Mouse (Mus musculus) MEL (cell line): Measurements from ENCODE around the gene Gria1.

Experiments
- CHD1 ChIP-seq: IDR thresholded peaks from 2 replicates; pipeline ENCODE4 v1.6.1; 2012; ENCODE audit warnings: low read depth, mild to moderate bottlenecking, inconsistent platforms, low read length, improper control_type of control experiment
- CTCF ChIP-seq, 3 experiments: IDR thresholded peaks in 2 of 3; conservative IDR thresholded peaks in 1 of 3; 2 replicates each; pipeline ENCODE4 v1.5.1; 2011 to 2012; ENCODE audit warnings: low read length in 3 of 3, low read depth in 2 of 3, mild to moderate bottlenecking in 2 of 3, improper control_type of control experiment in 1 of 3, inconsistent platforms in 1 of 3, mixed read lengths in 1 of 3, moderate library complexity in 1 of 3; ENCODE audit not compliant: control insufficient read depth in 1 of 3, insufficient read depth in 1 of 3, poor library complexity in 1 of 3, severe bottlenecking in 1 of 3
- EP300 ChIP-seq, 2 experiments: IDR thresholded peaks; 2 replicates each; pipeline ENCODE4 v1.6.1; 2011; ENCODE audit warnings: improper control_type of control experiment in 2 of 2, low read length in 2 of 2, low read depth in 1 of 2, mild to moderate bottlenecking in 1 of 2
- GATA1 ChIP-seq: IDR thresholded peaks from 2 replicates; pipeline ENCODE4 v1.6.1; 2011; ENCODE audit warnings: low read depth, low read length, improper control_type of control experiment
- JUND ChIP-seq: IDR thresholded peaks from 2 replicates; pipeline ENCODE4 v1.6.1; 2011; ENCODE audit warnings: low read depth, mild to moderate bottlenecking, improper control_type of control experiment, low read length
- MAZ ChIP-seq: IDR thresholded peaks from 2 replicates; pipeline ENCODE4 v1.6.1; 2012; ENCODE audit warnings: low read depth, mild to moderate bottlenecking, inconsistent platforms, low read length, improper control_type of control experiment
- MEF2A ChIP-seq: IDR thresholded peaks from 2 replicates; pipeline ENCODE4 v1.6.1; 2014; ENCODE audit warnings: low read depth, mild to moderate bottlenecking, inconsistent platforms, low read length, improper control_type of control experiment; ENCODE audit not compliant: poor library complexity, insufficient replicate concordance, severe bottlenecking; ENCODE audit errors: extremely low read depth
- POLR2A ChIP-seq, 2 experiments: IDR thresholded peaks; 2 replicates each; pipeline ENCODE4 v1.6.1; 2011 to 2012; ENCODE audit warnings: low read length in 2 of 2, mild to moderate bottlenecking in 2 of 2, control low read depth in 1 of 2, improper control_type of control experiment in 1 of 2, low read depth in 1 of 2, moderate library complexity in 1 of 2; ENCODE audit not compliant: control insufficient read depth in 1 of 2, insufficient read depth in 1 of 2, poor library complexity in 1 of 2
- TAL1 ChIP-seq: IDR thresholded peaks from 2 replicates; pipeline ENCODE4 v1.6.1; 2012; ENCODE audit warnings: mild to moderate bottlenecking, inconsistent platforms, low read length, moderate library complexity, mixed read lengths
- UBTF ChIP-seq: IDR thresholded peaks from 2 replicates; pipeline ENCODE4 v1.6.1; 2012; ENCODE audit warnings: low read depth, mild to moderate bottlenecking, inconsistent platforms, low read length, improper control_type of control experiment, moderate library complexity, borderline replicate concordance; ENCODE audit not compliant: insufficient read depth

- TF ChIP-seq CTCF (IDR thresholded peaks at IDR 0.05 in 2 of 3, conservative IDR thresholded peaks at IDR 0.05 in 1 of 3; ENCODE audit: control insufficient read depth in 1 of 3, insufficient read depth in 1 of 3, low read depth in 2 of 3, low read length in 3 of 3, poor library complexity in 1 of 3, severe bottlenecking in 1 of 3) (no peak), JUND (no peak), MEF2A (no peak), GATA1 (no peak), UBTF (no peak), TAL1 (no peak), CHD1 (no peak), EP300 (IDR thresholded peaks at IDR 0.05; ENCODE audit: low read depth in 1 of 2, low read length in 2 of 2) (no peak), POLR2A (IDR thresholded peaks at IDR 0.05; ENCODE audit: control insufficient read depth in 1 of 2, insufficient read depth in 1 of 2, low read depth in 1 of 2, low read length in 2 of 2, poor library complexity in 1 of 2) (no peak), MAZ (no peak)
Measured at GRCm38 (mm10) chr11:57154998-57155397, 143.8 kb downstream of the Gria1 start.
